Mouse (Mus musculus) CH12.LX (cell line): ENCODE results near the gene Tsc22d4.

Experiments
- CTCF ChIP-seq, 2 experiments: IDR thresholded peaks in 1 of 2; conservative IDR thresholded peaks in 1 of 2; 2 replicates each; pipeline ENCODE4 v1.5.1; 2011 to 2012; ENCODE audit warnings: low read depth in 2 of 2, low read length in 2 of 2, improper control_type of control experiment in 1 of 2, inconsistent platforms in 1 of 2, mild to moderate bottlenecking in 1 of 2, moderate library complexity in 1 of 2
- HCFC1 ChIP-seq: IDR thresholded peaks from 2 replicates; pipeline ENCODE4 v1.6.1; 2012; ENCODE audit warnings: low read depth, mild to moderate bottlenecking, inconsistent platforms, low read length, improper control_type of control experiment
- KAT2A ChIP-seq: IDR thresholded peaks from 2 replicates; pipeline ENCODE4 v1.6.1; 2012; ENCODE audit warnings: low read length, improper control_type of control experiment, inconsistent platforms; ENCODE audit not compliant: insufficient replicate concordance
- POLR2A ChIP-seq: IDR thresholded peaks from 2 replicates; pipeline ENCODE4 v1.6.1; 2011; ENCODE audit warnings: low read depth, mild to moderate bottlenecking, improper control_type of control experiment, low read length
- POLR2AphosphoS2 ChIP-seq: IDR thresholded peaks from 2 replicates; pipeline ENCODE4 v1.6.1; 2011; ENCODE audit warnings: low read depth, low read length, improper control_type of control experiment
- ZNF384 ChIP-seq: IDR thresholded peaks from 2 replicates; pipeline ENCODE4 v1.6.1; 2012; ENCODE audit warnings: low read depth, low read length, improper control_type of control experiment, inconsistent platforms

DNA sequence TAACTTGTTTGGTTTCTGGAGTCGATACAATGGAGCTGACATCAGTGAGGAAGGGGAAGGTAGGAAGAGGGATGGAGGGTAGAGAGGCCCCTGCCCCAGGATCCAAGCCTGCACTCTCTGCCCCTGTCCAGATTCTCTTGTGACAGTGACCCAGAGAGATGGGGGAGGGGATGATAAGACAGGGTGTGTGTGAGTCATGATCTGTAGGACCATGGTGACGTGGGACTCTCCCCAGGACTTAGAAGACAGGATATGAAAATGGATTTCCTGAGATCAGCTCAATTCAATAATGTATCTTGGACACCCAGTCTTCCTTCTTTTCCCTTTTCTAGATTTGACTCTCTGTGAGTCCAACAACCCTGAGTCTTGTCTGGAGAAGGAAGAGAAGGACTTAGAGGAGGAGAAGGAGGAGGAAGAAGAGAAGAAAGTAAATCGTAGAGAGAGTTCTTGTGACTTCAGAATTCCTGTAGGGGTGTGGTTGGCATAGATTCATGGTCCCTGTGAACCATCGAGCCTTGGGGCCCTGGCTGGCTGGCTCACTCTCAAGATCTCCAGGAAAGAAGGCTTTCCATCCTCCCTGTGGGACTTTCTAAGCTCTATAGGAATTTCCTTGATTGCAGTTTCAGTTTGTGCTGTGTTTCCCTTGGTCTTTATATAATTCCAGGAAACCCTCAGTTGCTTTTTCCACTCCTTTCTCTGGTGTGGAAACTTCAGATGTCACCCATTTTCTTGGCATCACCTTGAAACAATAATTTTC, 72.1 kb downstream of the Tsc22d4 start:
- TF ChIP-seq POLR2A (no peak), KAT2A (no peak), ZNF384 (no peak), HCFC1 (no peak), CTCF (conservative IDR thresholded peaks at IDR 0.05 in 1 of 2, IDR thresholded peaks at IDR 0.05 in 1 of 2; ENCODE audit: low read depth in 2 of 2, low read length in 2 of 2) (no peak), POLR2AphosphoS2 (no peak)
